Mouse (Mus musculus): ENCODE data around the gene Art2b. TPM values are rescaled to one million over a fixed set of nuclear protein-coding genes. Genes with fewer than 3 reads are reported as not detected.

The Art2b gene
- polyA plus RNA-seq (2012; rRNA removed), result 0.01 TPM in 1 of 2 replicates, not detected in the other

DNA sequence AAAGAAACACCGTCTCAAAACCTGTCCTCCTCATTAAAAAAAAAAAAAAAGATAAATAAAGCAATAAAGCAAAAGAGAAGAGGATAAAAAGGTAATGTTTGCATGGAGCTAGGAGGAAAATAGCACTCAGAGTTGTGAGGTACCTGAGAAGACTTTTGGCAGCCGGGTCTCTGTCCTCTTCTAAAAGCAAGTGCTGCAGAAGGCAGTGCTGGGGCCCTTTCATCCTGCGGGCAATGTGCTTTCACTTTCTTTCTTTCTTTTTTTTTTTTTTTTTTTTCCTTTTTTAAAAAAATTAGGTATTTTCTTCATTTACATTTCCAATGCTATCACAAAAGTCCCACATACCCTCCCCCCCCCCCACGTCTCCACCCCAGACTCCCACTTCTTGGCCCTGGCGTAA, at the start of gene Art2b:
Gene Art2b, minus strand, starts transcription at position 193 of the 400 bp plus-strand sequence.

Other genes with a start within 250 kb of the Art2b start
- 22.1 and 23.4 TPM in 2 replicates for gene Arap1, start 237.5 kb downstream of the Art2b start, polyA plus RNA-seq (2012; rRNA removed)
- gene Gm45837, start 174.7 kb downstream of the Art2b start, polyA plus RNA-seq (2012; rRNA removed), result not detected in 2 replicates
- 7.0 and 9.9 TPM in 2 replicates for gene Pde2a, start 163.9 kb downstream of the Art2b start, polyA plus RNA-seq (2012; rRNA removed)
- 24.7 and 26.9 TPM in 2 replicates for gene Clpb, start 78.0 kb upstream of the Art2b start, polyA plus RNA-seq (2012; rRNA removed)
- 0.80 and 2.0 TPM in 2 replicates for gene Phox2a, start 232.7 kb upstream of the Art2b start, polyA plus RNA-seq (2012; rRNA removed)

Measured in central nervous system, embryonic 11.5 days (tissue).